Mouse (Mus musculus) cortical plate, adult 2 months (tissue): ENCODE data around the gene Prex1.

ENCODE experiments used
- CTCF ChIP-seq: fragments of 200-500 bp; IDR thresholded peaks from 2 replicates; pipeline ENCODE4 v1.5.1; 2011; ENCODE audit warnings: mild to moderate bottlenecking, control low read depth, low read length; ENCODE audit not compliant: insufficient read depth; ENCODE audit errors: extremely low read depth
- POLR2A ChIP-seq: fragments of 200-500 bp; IDR thresholded peaks from 2 replicates; pipeline ENCODE4 v1.6.1; 2011; ENCODE audit warnings: mild to moderate bottlenecking, low read length, control low read depth; ENCODE audit not compliant: insufficient read depth; ENCODE audit errors: extremely low read depth

DNA sequence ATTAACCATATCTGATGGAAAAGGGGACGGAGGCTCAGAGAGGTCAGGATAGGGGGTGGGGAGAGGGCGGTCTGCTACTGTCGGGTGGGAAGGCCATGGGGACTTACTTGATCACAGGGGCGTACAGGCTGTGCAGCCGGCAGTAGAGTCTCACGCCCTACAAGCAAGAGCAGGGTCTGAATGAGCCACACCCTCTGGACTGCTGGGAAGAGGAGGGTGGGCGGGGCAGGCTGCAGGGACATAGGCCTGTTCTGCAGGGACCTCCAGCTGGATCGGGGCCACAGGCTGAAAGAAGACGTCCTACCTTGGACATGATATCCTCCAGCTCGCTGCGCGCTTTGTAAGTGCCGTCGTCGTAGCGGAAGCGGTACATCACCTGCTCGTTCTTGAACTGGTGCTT, 112.2 kb downstream of the Prex1 start:
- TF ChIP-seq CTCF (no peak), POLR2A (no peak)
